Mouse (Mus musculus) erythroblast, embryonic 14.5 days (primary cell): ENCODE data around the gene Retreg3.

Experiments
- GATA1 ChIP-seq: IDR thresholded peaks from 2 replicates; pipeline ENCODE4 v1.6.1; 2012; ENCODE audit warnings: low read length, inconsistent platforms, mixed read lengths
- TAL1 ChIP-seq: IDR thresholded peaks from 3 replicates; pipeline ENCODE4 v1.6.1; 2012; ENCODE audit warnings: low read length, inconsistent platforms, mixed read lengths

DNA sequence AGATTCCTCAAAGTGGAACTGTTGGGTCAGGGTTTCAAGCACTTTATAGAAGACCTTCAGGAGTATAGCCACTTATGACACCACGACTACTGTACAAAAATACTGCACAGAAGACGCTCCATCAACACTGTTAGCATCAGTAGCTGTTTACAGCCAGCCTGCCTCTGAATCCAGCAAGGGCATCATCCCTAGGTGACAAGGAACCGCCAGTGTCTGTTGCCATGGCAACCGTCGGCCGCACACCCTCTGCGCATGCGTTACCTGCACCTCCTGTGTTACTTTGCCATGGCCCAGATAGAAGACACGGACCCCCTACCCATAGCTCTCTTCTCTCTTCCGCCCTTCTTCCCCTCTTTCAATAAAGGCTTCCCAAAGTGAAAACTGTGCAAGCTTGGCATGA lies 26.7 kb upstream of the Retreg3 start:
- no peak for TF ChIP-seq GATA1
- no peak for TF ChIP-seq TAL1
